Mouse (Mus musculus): ENCODE measurements around the gene Epdr1. TPM values are rescaled to one million over a fixed set of nuclear protein-coding genes. Genes with fewer than 3 reads are reported as not detected.
A peak's percentile ranks its signal among the peaks of the same experiment; 100 is the strongest.

Gene Epdr1
- polyA plus RNA-seq, 1 experiment from 2014 or later, result 23.4 TPM

GRCm38 (mm10) chr13:19630768-19631709, 11.3 kb upstream of the Epdr1 start:
- no peaks in the 10 kb centered on the region for H3K36me3 ChIP-seq (ENCODE audit: control insufficient read depth, insufficient read depth, low read length)
- no peaks in the 10 kb centered on the region for H3K4me1 ChIP-seq (replicated peaks; ENCODE audit: control insufficient read depth, insufficient read depth, low read length)
- no peak overlapping the region for H3K4me2 ChIP-seq (ENCODE audit: low read depth, low read length, severe bottlenecking)
- H3K4me3 ChIP-seq (ENCODE audit: low read depth, low read length), result no peak overlapping the region
- ATAC-seq (replicated peaks; ENCODE audit: low FRiP score) (no peak), DNase-seq (ENCODE audit: low spot score) (no peak)
- no peaks in the 10 kb centered on the region for H3K27me3 ChIP-seq (ENCODE audit: control insufficient read depth, insufficient read depth, low read length)
- no peaks in the 10 kb centered on the region for H3K9me3 ChIP-seq (ENCODE audit: control insufficient read depth, low read length)
- WGBS, result 86% methylated on average over 5 of the region's 5 CpGs
- no peak overlapping the region for H3K9ac ChIP-seq (ENCODE audit: low read length)
- no peak overlapping the region for H3K27ac ChIP-seq (ENCODE audit: low read depth, low read length)

- WGBS, result 74% methylated on average over 1 of the region's 1 CpGs
- no peak overlapping the region for H3K4me2 ChIP-seq (ENCODE audit: low read depth, low read length, severe bottlenecking)
- no peaks in the 10 kb centered on the region for H3K36me3 ChIP-seq (ENCODE audit: control insufficient read depth, insufficient read depth, low read length)
- H3K27ac ChIP-seq (ENCODE audit: low read depth, low read length), result no peak overlapping the region
- no peak for ATAC-seq (replicated peaks; ENCODE audit: low FRiP score)
- H3K4me1 ChIP-seq (replicated peaks; ENCODE audit: control insufficient read depth, insufficient read depth, low read length), result 0 out of 2 replicates have a peak, but pooled peaks cover 4% of the 10 kb centered on the region
- H3K4me3 ChIP-seq (ENCODE audit: low read depth, low read length), result no peak overlapping the region
- H3K9me3 ChIP-seq (ENCODE audit: control insufficient read depth, low read length), result no peaks in the 10 kb centered on the region
- H3K27me3 ChIP-seq (ENCODE audit: control insufficient read depth, insufficient read depth, low read length), result peaks cover 3% of the 10 kb centered on the region; the same call in 1 of the 2 replicates
- no peak overlapping the region for H3K9ac ChIP-seq (ENCODE audit: low read length)
- DNase-seq (ENCODE audit: low spot score), result no peak
These were observed 6.7 kb upstream of the Epdr1 start for GRCm38 (mm10) chr13:19626473-19626872.

GRCm38 (mm10) chr13:19624632-19625320, 5.0 kb upstream of the Epdr1 start:
- H3K27ac ChIP-seq (ENCODE audit: low read depth, low read length), result no peak overlapping the region
- H3K4me2 ChIP-seq (ENCODE audit: low read depth, low read length, severe bottlenecking), result no peak overlapping the region
- H3K9me3 ChIP-seq (ENCODE audit: control insufficient read depth, low read length), result no peaks in the 10 kb centered on the region
- DNase-seq (ENCODE audit: low spot score), result no peak
- H3K27me3 ChIP-seq (ENCODE audit: control insufficient read depth, insufficient read depth, low read length), result peaks cover 3% of the 10 kb centered on the region; the same call in 1 of the 2 replicates
- WGBS, result 89% methylated on average over 11 of the region's 11 CpGs
- no peaks in the 10 kb centered on the region for H3K36me3 ChIP-seq (ENCODE audit: control insufficient read depth, insufficient read depth, low read length)
- H3K9ac ChIP-seq (ENCODE audit: low read length), result no peak overlapping the region
- ATAC-seq (replicated peaks; ENCODE audit: low FRiP score), result no peak
- no peak overlapping the region for H3K4me3 ChIP-seq (ENCODE audit: low read depth, low read length)
- 0 out of 2 replicates have a peak, but pooled peaks cover 4% of the 10 kb centered on the region for H3K4me1 ChIP-seq (replicated peaks; ENCODE audit: control insufficient read depth, insufficient read depth, low read length)

- Histone ChIP-seq H3K27me3 (ENCODE audit: control insufficient read depth, insufficient read depth, low read length) (peaks cover 3% of the 10 kb centered on the region; the same call in 1 of the 2 replicates), H3K4me3 (ENCODE audit: low read depth, low read length) (peak overlapping the region; percentile 44), H3K9ac (ENCODE audit: low read length) (peak overlapping the region; percentile 62), H3K4me1 (replicated peaks; ENCODE audit: control insufficient read depth, insufficient read depth, low read length) (0 out of 2 replicates have a peak, but pooled peaks cover 4% of the 10 kb centered on the region), H3K9me3 (ENCODE audit: control insufficient read depth, low read length) (no peaks in the 10 kb centered on the region), H3K4me2 (ENCODE audit: low read depth, low read length, severe bottlenecking) (peak overlapping the region; percentile 83), H3K36me3 (ENCODE audit: control insufficient read depth, insufficient read depth, low read length) (no peaks in the 10 kb centered on the region), H3K27ac (ENCODE audit: low read depth, low read length) (no peak overlapping the region)
- ATAC-seq (replicated peaks; ENCODE audit: low FRiP score) (peak; percentile 31), DNase-seq (ENCODE audit: low spot score) (peak; percentile 57)
- WGBS, result 23% methylated on average over 30 of the region's 30 CpGs
These were observed 3.6 kb upstream of the Epdr1 start for GRCm38 (mm10) chr13:19623228-19623905.

- H3K27ac ChIP-seq (ENCODE audit: low read depth, low read length), result no peak within 1 kb of the TSS
- 0 out of 2 replicates have a peak, but pooled peaks cover 4% of the 10 kb centered on the region for H3K4me1 ChIP-seq (replicated peaks; ENCODE audit: control insufficient read depth, insufficient read depth, low read length)
- no peaks in the 10 kb centered on the region for H3K9me3 ChIP-seq (ENCODE audit: control insufficient read depth, low read length)
- peak within 1 kb of the TSS; percentile 44 for H3K4me3 ChIP-seq (ENCODE audit: low read depth, low read length)
- H3K27me3 ChIP-seq (ENCODE audit: control insufficient read depth, insufficient read depth, low read length), result peaks cover 3% of the 10 kb centered on the region; the same call in 1 of the 2 replicates
- peak within 1 kb of the TSS; percentile 83 for H3K4me2 ChIP-seq (ENCODE audit: low read depth, low read length, severe bottlenecking)
- 2% methylated on average over 25 of the region's 25 CpGs for WGBS
- H3K9ac ChIP-seq (ENCODE audit: low read length), result peak within 1 kb of the TSS; percentile 62
- ATAC-seq (replicated peaks; ENCODE audit: low FRiP score) (peak; percentile 78), DNase-seq (ENCODE audit: low spot score) (peak; percentile 76)
- H3K36me3 ChIP-seq (ENCODE audit: control insufficient read depth, insufficient read depth, low read length), result no peaks in the 10 kb centered on the region
These were observed 3.0 kb upstream of the Epdr1 start, which contains the start of gene Sfrp4 for GRCm38 (mm10) chr13:19622573-19623227. Gene Sfrp4, plus strand, starts transcription at chr13:19623104.

GRCm38 (mm10) chr13:19618841-19619215, 899 bp downstream of the Epdr1 start:
- Histone ChIP-seq H3K4me1 (replicated peaks; ENCODE audit: control insufficient read depth, insufficient read depth, low read length) (0 out of 2 replicates have a peak, but pooled peaks cover 4% of the 10 kb centered on the region), H3K9ac (ENCODE audit: low read length) (peak overlapping the region; percentile 93), H3K27me3 (ENCODE audit: control insufficient read depth, insufficient read depth, low read length) (peaks cover 3% of the 10 kb centered on the region; the same call in 1 of the 2 replicates), H3K4me2 (ENCODE audit: low read depth, low read length, severe bottlenecking) (peak overlapping the region; percentile 90), H3K27ac (ENCODE audit: low read depth, low read length) (peak overlapping the region; percentile 46; the same call in 1 of the 2 replicates), H3K36me3 (ENCODE audit: control insufficient read depth, insufficient read depth, low read length) (no peaks in the 10 kb centered on the region), H3K9me3 (ENCODE audit: control insufficient read depth, low read length) (no peaks in the 10 kb centered on the region), H3K4me3 (ENCODE audit: low read depth, low read length) (peak overlapping the region; percentile 67)
- no peak for DNase-seq (ENCODE audit: low spot score)
- 6% methylated on average over 5 of the region's 5 CpGs for WGBS
- ATAC-seq (replicated peaks; ENCODE audit: low FRiP score), result no peak; the same call in 1 of the 2 replicates

GRCm38 (mm10) chr13:19618081-19618480, 1.6 kb downstream of the Epdr1 start:
- DNase-seq (ENCODE audit: low spot score) (no peak), ATAC-seq (replicated peaks; ENCODE audit: low FRiP score) (no peak)
- H3K27ac ChIP-seq (ENCODE audit: low read depth, low read length), result no peak overlapping the region
- H3K36me3 ChIP-seq (ENCODE audit: control insufficient read depth, insufficient read depth, low read length), result no peaks in the 10 kb centered on the region
- H3K27me3 ChIP-seq (ENCODE audit: control insufficient read depth, insufficient read depth, low read length), result no peaks in the 10 kb centered on the region
- no peaks in the 10 kb centered on the region for H3K4me1 ChIP-seq (replicated peaks; ENCODE audit: control insufficient read depth, insufficient read depth, low read length)
- 91% methylated on average over 4 of the region's 4 CpGs for WGBS
- H3K4me2 ChIP-seq (ENCODE audit: low read depth, low read length, severe bottlenecking), result no peak overlapping the region
- H3K4me3 ChIP-seq (ENCODE audit: low read depth, low read length), result no peak overlapping the region
- no peaks in the 10 kb centered on the region for H3K9me3 ChIP-seq (ENCODE audit: control insufficient read depth, low read length)
- no peak overlapping the region for H3K9ac ChIP-seq (ENCODE audit: low read length)
